Mouse (Mus musculus) heart, postnatal 0 days (tissue): ENCODE measurements at regions not wholly inside any gene's neighbourhood (a gene's known extent, or its start where the extent isn't known, plus 50 kb on each side); places are given as distances from the start of the nearest gene placed in this dataset.

Experiments
- ATAC-seq: fragments of 200-750 bp; cut with Nextera tagmentation; 2 replicates; pipeline ENCODE4 v1.8.0; 2017; ENCODE audit warnings: low read depth, moderate number of reproducible peaks, moderate library complexity; ENCODE audit not compliant: insufficient read depth
- DNase-seq: peaks from one replicate; pipeline ENCODE4 v3.0.0-alpha.2; 2016; ENCODE audit warnings: low spot score
- H3K27ac ChIP-seq: fragments of 300-500 bp; sonication (generic); 2 replicates; pipeline ENCODE4 v1.5.1; 2014; ENCODE audit warnings: low read depth, mild to moderate bottlenecking
- H3K27me3 ChIP-seq: fragments of 300-500 bp; sonication (generic); 2 replicates; pipeline ENCODE4 v1.6.1; 2014; ENCODE audit warnings: low read length, mixed read lengths; ENCODE audit not compliant: control insufficient read depth, insufficient read depth
- H3K36me3 ChIP-seq: fragments of 300-500 bp; sonication (generic); replicated peaks from 2 replicates; pipeline ENCODE4 v1.6.1; 2014; ENCODE audit warnings: low read length, mixed read lengths; ENCODE audit not compliant: control insufficient read depth, insufficient read depth
- H3K4me1 ChIP-seq: fragments of 300-500 bp; sonication (generic); 2 replicates; pipeline ENCODE4 v1.6.1; 2014; ENCODE audit warnings: antibody characterized with exemption; ENCODE audit not compliant: control insufficient read depth, insufficient read depth
- H3K4me2 ChIP-seq: fragments of 300-500 bp; sonication (generic); 2 replicates; pipeline ENCODE4 v1.6.1; 2014; ENCODE audit warnings: low read depth, mild to moderate bottlenecking, low read length, moderate library complexity
- H3K4me3 ChIP-seq: fragments of 300-500 bp; sonication (generic); 2 replicates; pipeline ENCODE4 v1.5.1; 2014; ENCODE audit warnings: low read depth, low read length
- H3K9ac ChIP-seq: fragments of 300-500 bp; sonication (generic); replicated peaks from 2 replicates; pipeline ENCODE4 v1.6.1; 2014; ENCODE audit warnings: low read depth, low read length, mixed read lengths
- H3K9me3 ChIP-seq: fragments of 300-500 bp; sonication (generic); replicated peaks from 2 replicates; pipeline ENCODE4 v1.6.1; 2016; ENCODE audit warnings: low read length; ENCODE audit not compliant: control insufficient read depth
- CTCF ChIP-seq: IDR thresholded peaks from 2 replicates; pipeline ENCODE4 v1.5.1; 2016; ENCODE audit warnings: antibody characterized with exemption, control low read depth, low read depth
- EP300 ChIP-seq: IDR thresholded peaks from 2 replicates; pipeline ENCODE4 v1.6.1; 2016; ENCODE audit warnings: antibody characterized with exemption, low read depth
- WGBS: fragments of 180-500 bp; shearing (Covaris S2); extraction: QIAGEN DNeasy Blood & Tissue Kit; methylation state at CpG from one replicate; pipeline ENCODE4 v1.1.7; 2014; 5-methylcytosine and 5-hydroxymethylcytosine counted together

DNA sequence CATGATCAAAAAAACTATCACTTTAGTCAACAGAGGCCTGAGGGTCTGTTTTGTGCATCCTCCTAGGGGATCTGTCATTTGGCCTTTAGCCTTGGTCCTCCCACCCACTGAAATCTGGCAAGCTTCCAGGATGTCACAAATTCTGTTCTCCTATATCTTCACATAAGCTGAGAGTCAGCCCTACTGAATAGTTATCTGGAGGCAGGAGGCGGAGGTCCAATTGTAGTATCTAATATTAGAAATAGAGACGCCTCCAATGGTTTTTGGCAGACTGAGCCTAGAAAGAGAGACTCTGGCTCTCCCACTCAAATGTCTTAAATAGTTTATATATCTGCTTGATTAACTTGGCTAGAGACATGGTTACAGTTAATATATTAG lies 534.3 kb downstream of the Cetn3 start:
- Histone ChIP-seq H3K36me3 (no peaks in the 10 kb centered on the region), H3K27ac (peak overlapping the region; percentile 19; the same call in 1 of the 2 replicates), H3K27me3 (no peaks in the 10 kb centered on the region), H3K4me2 (no peak overlapping the region), H3K4me1 (peaks cover 6% of the 10 kb centered on the region), H3K9ac (no peak overlapping the region), H3K4me3 (no peak overlapping the region), H3K9me3 (no peaks in the 10 kb centered on the region)
- ATAC-seq (peak; percentile 62; the same call in 1 of the 2 replicates), DNase-seq (peak; percentile 54)
- 9% methylated on average over 2 of the region's 2 CpGs for WGBS
- TF ChIP-seq EP300: no peak

DNA sequence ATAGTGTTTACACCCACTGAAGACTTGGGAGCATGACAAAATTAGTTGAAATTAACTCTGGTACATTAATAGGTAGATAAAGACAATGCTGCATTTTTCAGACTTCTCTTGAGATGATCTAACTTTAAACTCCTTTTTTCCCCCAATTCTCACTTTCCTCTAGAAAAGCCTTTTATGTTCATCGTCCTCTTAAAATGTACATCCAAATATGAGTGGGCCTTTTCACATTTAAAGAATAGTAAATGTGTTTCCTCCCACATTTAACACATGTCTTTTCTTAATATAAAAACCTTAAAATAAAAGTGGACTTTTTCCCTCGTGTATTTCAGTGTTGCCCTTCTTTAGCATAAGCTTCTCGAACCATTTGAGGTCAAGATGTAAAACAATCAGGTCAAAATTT lies 535.5 kb downstream of the Cetn3 start:
- no peaks in the 10 kb centered on the region for H3K9me3 ChIP-seq
- no peak overlapping the region for H3K4me3 ChIP-seq
- no peak for ATAC-seq
- H3K27ac ChIP-seq: no peak overlapping the region
- no peak for DNase-seq
- H3K9ac ChIP-seq: no peak overlapping the region
- peaks cover 6% of the 10 kb centered on the region for H3K4me1 ChIP-seq
- no peaks in the 10 kb centered on the region for H3K36me3 ChIP-seq
- H3K27me3 ChIP-seq: no peaks in the 10 kb centered on the region
- no peak overlapping the region for H3K4me2 ChIP-seq
- TF ChIP-seq CTCF (no peak), EP300 (no peak)
- 82% methylated on average over 3 of the region's 3 CpGs for WGBS

DNA sequence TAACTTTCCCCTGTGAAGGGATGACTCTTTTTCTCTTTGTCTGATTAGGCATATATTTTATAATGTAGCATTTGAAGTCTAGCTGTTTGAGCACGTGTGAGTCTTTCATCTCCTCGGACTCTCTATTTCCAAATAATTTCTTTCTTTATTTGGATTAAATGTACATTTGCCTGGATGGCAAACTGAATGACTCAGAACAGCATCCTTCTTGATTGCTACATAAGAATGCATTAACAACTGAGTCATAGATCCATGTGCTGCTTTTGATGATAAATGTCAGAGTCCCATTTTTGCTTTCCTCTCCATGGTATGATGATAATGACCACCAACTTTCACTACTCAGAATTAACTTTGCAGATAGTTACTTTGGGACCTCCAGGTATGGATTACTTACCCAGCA lies 571.5 kb downstream of the Cetn3 start:
- ATAC-seq: no peak
- Histone ChIP-seq H3K4me3 (no peak overlapping the region), H3K27me3 (no peaks in the 10 kb centered on the region), H3K9ac (no peak overlapping the region), H3K36me3 (no peaks in the 10 kb centered on the region), H3K4me1 (no peaks in the 10 kb centered on the region), H3K4me2 (no peak overlapping the region), H3K27ac (no peak overlapping the region), H3K9me3 (no peaks in the 10 kb centered on the region)
- WGBS: 90% methylated on average over 2 of the region's 2 CpGs
- TF ChIP-seq EP300: no peak
- TF ChIP-seq CTCF: no peak
- no peak for DNase-seq

DNA sequence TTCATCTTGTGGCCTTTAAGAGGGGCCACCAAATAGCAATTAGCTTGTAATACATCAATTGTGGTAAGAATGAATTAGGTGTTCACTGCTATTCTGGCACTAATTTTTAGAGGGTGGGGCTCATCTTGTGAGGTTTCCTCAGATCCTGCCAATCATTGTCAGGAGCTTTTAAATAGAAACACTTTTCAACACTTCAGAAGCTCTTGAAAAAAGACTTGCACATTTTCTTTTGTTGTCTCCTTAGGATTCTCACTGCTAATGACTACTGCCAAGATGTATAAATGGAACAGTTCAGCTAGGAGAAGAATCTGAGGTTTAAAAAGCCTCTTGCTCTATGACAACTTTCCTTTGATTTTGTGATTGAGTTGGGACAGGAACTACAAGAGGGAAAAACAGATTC lies 572.4 kb downstream of the Cetn3 start:
- no peak for DNase-seq
- no peak for ATAC-seq
- Histone ChIP-seq H3K4me2 (no peak overlapping the region), H3K4me3 (no peak overlapping the region), H3K27ac (no peak overlapping the region), H3K36me3 (no peaks in the 10 kb centered on the region), H3K9me3 (no peaks in the 10 kb centered on the region), H3K4me1 (no peaks in the 10 kb centered on the region), H3K27me3 (no peaks in the 10 kb centered on the region), H3K9ac (no peak overlapping the region)
- TF ChIP-seq EP300: no peak
- TF ChIP-seq CTCF: no peak

DNA sequence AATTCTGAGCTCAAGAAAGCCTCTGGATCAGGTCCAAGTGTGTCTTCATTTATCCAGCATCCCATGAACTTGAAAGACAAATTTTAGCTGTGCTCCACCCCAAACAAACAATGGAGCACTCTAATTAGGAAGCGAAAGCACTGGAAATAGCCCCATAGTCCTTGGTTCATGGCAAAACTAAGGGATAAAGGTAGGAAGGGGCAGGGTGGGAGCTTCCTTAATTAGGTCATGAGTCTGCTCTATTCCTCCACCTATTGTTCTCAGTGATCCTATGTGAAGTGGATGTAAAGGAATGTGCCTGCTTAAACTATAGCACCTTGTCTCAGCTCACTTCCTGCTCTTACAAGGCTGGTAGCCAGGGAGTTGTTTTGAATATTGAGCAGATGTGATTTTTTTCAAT lies 576.6 kb downstream of the Cetn3 start:
- 68% methylated on average over 1 of the region's 1 CpGs for WGBS
- no peak overlapping the region for H3K4me3 ChIP-seq
- TF ChIP-seq EP300 (peak; percentile 66; the same call in 1 of the 2 replicates), CTCF (no peak)
- no peak overlapping the region for H3K4me2 ChIP-seq
- no peaks in the 10 kb centered on the region for H3K27me3 ChIP-seq
- H3K36me3 ChIP-seq: no peaks in the 10 kb centered on the region
- no peaks in the 10 kb centered on the region for H3K9me3 ChIP-seq
- no peak overlapping the region for H3K27ac ChIP-seq
- no peaks in the 10 kb centered on the region for H3K4me1 ChIP-seq
- DNase-seq (no peak), ATAC-seq (peak; percentile 53)
- no peak overlapping the region for H3K9ac ChIP-seq

DNA sequence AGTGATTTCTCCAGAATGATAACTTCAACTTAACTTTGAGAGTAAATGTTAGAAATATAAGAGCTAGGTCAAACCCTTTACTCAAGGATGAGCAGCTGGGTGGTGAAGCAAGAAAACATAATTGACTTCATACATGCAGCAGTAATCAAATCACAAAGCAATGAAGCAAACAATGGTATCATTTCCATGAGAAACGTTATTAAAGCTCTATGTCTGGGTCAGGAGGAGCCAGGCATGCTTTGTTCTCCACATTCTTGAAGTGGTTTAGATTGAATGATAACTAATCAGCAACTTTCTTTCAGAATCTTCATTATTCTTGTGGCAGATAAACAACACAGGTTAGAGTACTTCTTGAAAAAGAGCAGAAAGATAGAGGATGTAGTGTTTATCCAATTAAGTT lies 577.8 kb downstream of the Cetn3 start:
- DNase-seq: no peak
- Histone ChIP-seq H3K27me3 (no peaks in the 10 kb centered on the region), H3K36me3 (no peaks in the 10 kb centered on the region), H3K4me2 (no peak overlapping the region), H3K9me3 (no peaks in the 10 kb centered on the region), H3K4me3 (no peak overlapping the region), H3K9ac (no peak overlapping the region), H3K4me1 (no peaks in the 10 kb centered on the region), H3K27ac (no peak overlapping the region)
- TF ChIP-seq EP300 (no peak), CTCF (no peak)
- no peak for ATAC-seq
- WGBS: 26% methylated on average over 1 of the region's 1 CpGs
